Mouse (Mus musculus) kidney, postnatal 10 days (tissue): Measurements from ENCODE around the gene Ncam1.

Experiments used
- DNase-seq: peaks from one replicate; pipeline ENCODE4 v3.0.0; 2021; ENCODE audit warnings: mixed read lengths

Gene Ncam1

GRCm38 (mm10) chr9:49798806-49799205, at the start of gene Ncam1:
Gene Ncam1, minus strand, starts transcription at chr9:49798925.
- DNase-seq = peak; percentile 94

DNA sequence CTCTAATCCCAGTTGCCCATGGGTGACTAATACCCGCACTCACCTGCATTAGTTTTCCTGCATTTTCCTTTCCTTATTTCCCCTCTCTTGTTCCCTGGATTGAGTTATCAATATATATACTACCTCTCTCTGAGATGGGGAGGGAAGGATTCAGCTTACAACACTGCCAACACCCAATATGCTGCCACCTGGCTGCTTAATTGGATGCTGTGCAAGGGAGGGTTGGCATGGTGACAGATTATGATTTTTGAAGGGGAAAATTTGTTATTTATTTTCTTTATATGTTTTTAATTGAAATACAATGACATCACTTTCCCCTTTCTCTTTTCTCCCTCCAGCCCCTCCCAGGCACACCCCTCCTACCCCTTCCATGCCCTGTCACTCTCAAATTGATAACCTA, 35.3 kb upstream of the Ncam1 start:
- DNase-seq = no peak

DNA sequence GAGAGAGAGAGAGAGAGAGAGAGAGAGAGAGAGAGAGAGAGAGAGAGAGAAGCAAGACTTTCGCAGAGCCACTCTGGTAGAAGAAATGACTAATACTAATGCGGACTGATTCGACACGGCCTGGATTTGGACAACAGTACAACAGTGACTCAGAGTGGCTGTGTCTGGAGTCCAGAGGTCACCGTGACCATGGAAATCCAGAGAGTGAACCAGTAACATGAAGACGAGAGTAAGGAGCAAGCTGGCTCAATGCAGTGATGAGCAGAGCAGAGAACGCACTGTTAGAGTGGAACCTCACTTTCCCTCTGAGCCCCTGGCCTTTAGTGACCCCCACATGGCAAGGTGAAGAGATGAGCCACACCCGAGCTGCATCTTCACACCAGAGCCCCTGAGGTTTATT, 28.9 kb upstream of the Ncam1 start:
- no peak for DNase-seq

DNA sequence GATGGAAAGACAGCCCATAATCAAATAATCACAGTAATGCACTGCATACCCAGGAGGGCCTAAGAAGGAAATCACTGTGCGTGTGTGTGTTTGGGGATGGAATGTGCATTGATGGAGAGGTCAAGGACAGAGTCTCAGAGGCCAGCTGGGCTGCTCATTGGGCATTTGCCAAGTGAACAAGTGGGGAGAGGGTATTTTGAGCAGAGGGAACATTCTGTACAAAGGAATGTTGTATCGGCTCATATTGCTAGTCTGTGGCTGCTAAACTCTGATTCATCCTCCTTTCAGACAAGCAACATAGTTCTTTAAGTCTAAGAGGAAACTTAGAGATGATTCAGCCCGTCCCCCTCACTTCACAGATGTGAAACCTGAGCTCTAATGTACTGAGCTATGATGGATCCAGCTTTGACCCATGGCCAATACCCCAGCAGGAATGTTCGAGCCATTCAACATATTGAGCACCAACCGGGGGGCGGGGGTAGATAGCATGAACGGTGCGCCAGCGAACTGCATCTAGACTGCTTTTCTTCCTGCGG, 17.5 kb upstream of the Ncam1 start:
- DNase-seq = no peak

DNA sequence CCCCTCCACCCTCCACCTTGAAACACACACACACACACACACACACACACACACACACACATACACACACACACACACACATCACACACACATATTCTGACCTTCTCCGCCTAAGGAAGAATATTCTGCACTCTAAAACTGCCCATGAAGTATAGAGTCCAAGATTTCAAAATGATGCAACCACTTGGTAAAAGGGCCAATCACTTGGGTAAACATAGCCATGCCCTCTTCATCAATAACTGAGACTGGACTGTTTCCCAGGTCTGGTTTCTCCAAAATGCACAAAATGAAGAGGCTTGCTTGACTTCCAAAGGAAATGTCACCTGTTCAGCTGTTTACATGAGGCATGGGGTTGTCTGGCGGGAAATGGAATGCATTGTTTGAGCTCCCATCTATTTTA, 15.7 kb upstream of the Ncam1 start:
- DNase-seq = no peak

GRCm38 (mm10) chr9:49803222-49803621, 4.5 kb upstream of the Ncam1 start:
- peak; percentile 32 for DNase-seq

GRCm38 (mm10) chr9:49797821-49798571, 729 bp downstream of the Ncam1 start:
- DNase-seq = peak; percentile 79

DNA sequence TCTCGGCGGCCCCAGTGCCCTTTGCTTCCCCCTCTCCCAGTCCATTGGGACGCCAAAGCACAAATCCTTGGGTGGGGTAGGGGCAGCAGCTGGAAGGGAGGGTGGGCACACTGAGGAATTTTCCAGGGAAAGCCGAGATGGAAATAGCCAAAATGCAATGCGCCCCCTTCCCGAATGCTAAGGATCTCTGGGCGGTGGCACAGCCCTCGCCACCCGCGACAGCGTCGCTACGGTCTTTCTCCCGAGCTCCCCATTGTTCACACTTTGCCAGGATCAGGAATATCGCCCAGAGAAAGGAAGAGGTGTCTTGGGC, 1.3 kb downstream of the Ncam1 start:
- DNase-seq = no peak

GRCm38 (mm10) chr9:49796618-49797507, 1.9 kb downstream of the Ncam1 start:
- DNase-seq = peak; percentile 85

DNA sequence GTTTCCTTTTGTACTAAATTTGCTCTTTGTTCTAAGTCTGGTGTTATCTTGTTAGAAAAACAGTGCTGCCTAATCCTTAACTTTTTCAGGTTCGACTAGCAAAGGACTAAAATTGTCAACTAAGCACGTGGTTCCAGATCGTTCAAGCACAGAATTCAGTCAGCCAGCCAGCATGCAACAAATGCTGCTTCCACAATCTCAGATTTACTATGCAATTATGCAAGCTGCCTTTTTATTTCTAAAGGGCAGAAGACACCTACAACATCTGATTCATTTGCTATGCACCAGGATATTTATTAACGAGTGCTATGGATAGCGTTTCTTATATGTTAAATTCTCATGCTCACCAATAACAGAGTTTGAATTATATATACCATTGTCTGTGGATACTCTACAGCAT, 2.8 kb downstream of the Ncam1 start:
- DNase-seq = no peak

DNA sequence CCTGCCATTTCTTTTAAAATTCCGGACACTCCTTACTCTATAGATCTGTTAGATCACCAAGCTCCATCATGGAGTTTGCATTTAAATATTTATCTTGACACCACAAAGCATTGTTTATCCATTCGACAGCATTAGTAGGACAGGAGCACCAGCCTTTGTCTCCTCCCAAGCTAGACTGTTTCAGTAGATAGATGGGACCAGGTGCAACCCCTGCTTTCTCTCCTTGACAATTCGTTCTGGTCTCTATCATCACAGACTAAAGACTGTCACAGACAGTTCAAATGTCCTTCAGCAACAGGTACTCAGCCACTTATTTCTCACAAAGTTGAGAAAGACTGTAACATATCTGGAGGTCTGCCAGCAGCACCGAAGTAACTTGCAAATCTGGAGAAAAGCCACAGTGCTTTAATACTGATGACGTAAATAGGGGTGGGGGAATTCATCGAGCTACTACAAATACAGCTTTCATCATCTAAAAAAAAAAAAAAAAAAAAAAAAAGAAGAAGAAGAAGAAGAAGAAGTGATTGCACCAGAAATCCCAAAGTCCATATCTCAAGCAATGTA, 4.7 kb downstream of the Ncam1 start:
- no peak for DNase-seq

GRCm38 (mm10) chr9:49793241-49793640, 5.5 kb downstream of the Ncam1 start:
- DNase-seq = no peak

DNA sequence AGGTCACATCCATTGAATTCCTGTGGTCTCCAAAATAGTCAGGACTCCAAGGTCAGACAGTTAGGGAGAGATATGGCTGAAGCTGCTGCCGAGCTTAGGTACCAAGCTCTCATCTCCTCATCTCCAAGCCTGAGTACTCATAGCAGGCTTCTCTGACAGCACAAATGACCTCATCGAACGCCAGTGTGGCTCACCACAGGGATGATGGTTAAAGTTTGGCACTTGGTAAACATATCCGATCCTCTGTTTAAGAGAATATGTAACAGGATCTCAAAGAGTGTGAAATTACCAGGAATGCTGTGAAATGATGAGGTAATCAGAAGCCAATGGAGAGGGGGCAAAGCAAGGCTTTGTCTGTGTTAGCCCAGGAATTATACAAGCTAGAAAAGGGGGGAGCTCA, 6.1 kb downstream of the Ncam1 start:
- no peak for DNase-seq

GRCm38 (mm10) chr9:49781016-49781772, 17.5 kb downstream of the Ncam1 start:
- no peak for DNase-seq

GRCm38 (mm10) chr9:49777015-49777637, 21.6 kb downstream of the Ncam1 start:
- no peak for DNase-seq

DNA sequence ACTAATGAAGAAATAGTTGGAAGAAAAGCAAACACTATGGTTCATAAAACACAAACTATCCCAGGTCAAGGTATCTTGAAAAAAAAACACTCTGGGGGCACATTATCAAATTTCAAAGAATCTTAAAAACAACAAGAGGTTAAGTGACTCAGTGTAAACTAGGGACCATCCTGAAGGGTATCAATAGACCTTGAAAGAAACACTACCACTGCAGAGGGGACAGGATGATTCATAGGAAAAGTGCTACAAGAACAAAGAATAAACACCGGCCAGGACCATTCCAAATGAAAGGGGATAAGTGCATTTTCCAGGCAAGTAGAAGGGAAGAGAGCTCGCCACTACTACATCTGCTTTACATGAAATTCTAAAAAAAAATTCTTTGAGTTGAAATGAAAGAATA, 32.1 kb downstream of the Ncam1 start:
- DNase-seq = no peak

GRCm38 (mm10) chr9:49760571-49760970, 38.2 kb downstream of the Ncam1 start:
- no peak for DNase-seq

- peak; percentile 53 for DNase-seq
These were observed 40.3 kb downstream of the Ncam1 start for GRCm38 (mm10) chr9:49758436-49758835.

DNA sequence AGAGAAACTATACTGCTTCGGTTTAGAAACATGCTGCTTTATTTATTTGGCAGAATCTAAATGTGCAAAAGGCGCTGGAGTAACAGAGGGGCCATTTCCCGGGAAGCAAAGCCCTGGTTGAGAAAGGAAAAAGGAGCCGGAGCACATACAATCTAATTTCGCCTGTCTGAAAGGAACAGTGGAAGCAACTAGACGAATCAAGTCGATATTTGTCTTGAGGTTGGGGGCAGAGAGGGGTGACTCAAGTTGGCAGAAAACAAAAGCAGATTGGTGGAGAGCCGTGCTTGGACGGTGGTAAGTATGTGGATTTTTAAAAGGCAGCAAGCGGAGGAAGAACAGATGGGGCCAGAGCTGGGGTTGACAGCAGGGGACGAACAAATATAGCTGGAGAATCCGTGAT, 40.7 kb downstream of the Ncam1 start:
- DNase-seq = no peak

DNA sequence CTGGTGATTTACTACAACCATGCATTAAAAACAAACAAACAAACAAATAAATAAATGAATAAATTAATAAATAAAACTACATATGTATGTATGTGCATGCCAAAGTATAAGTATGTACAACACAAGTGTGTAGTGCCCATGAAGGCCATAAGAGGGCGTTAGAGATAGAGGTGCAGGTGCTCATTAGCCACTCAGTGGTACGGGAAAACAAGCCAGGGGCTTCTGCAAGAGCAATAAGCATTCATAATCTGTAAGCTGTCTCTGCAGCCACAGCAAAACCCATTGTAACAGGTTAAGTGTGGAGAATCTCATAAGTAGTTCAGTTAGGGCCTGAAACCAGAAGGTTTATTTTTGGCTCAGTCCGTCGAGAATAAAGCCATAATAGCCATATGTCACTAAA, 41.1 kb downstream of the Ncam1 start:
- no peak for DNase-seq

- no peak for DNase-seq
These were observed 42.0 kb downstream of the Ncam1 start for GRCm38 (mm10) chr9:49756725-49757124.

- no peak for DNase-seq
These were observed 43.5 kb downstream of the Ncam1 start for GRCm38 (mm10) chr9:49755214-49755613.
